Mouse (Mus musculus) lung, adult 2 months (tissue): ENCODE data around the gene 1600012H06Rik. TPM values are rescaled to one million over a fixed set of nuclear protein-coding genes. Genes with fewer than 3 reads are reported as not detected.
"Not testable (repeated sequence)": the region's sequence is repeated elsewhere in the genome, so short reads cannot be mapped to it uniquely, and the experiment has no call there.

Source experiments
- DNase-seq: peaks from one replicate; pipeline ENCODE4 v3.0.0; 2022
- H3K4me1 ChIP-seq: fragments of 200-500 bp; 2 replicates; pipeline ENCODE4 v1.6.1; 2011; ENCODE audit warnings: low read length; ENCODE audit not compliant: control insufficient read depth, insufficient read depth
- H3K4me3 ChIP-seq: fragments of 200-500 bp; replicated peaks from 2 replicates; pipeline ENCODE3; 2011; ENCODE audit warnings: low read depth, mild to moderate bottlenecking, control low read depth, low read length; ENCODE audit errors: extremely low read depth
- CTCF ChIP-seq: fragments of 200-500 bp; IDR thresholded peaks from 2 replicates; pipeline ENCODE4 v1.5.1; 2011; ENCODE audit warnings: mild to moderate bottlenecking, low read length, control low read depth; ENCODE audit not compliant: insufficient read depth
- POLR2A ChIP-seq: fragments of 200-500 bp; IDR thresholded peaks from 2 replicates; pipeline ENCODE4 v1.6.1; 2011; ENCODE audit warnings: low read depth, mild to moderate bottlenecking, control low read depth, low read length, borderline replicate concordance; ENCODE audit errors: extremely low read depth
- WGBS: fragments of 180-500 bp; shearing (Covaris S2); methylation state at CpG from one replicate; pipeline ENCODE4 v1.1.7; 2018; 5-methylcytosine and 5-hydroxymethylcytosine counted together
- polyA plus RNA-seq: library from polyadenylated mRNA; depleted of rRNA; stranded (reverse); fragments of >200 nt; gene quantifications from 2 replicates; pipeline ENCODE4 v1.2.3, GENCODE M21; 2012; rRNA removed

1600012H06Rik gene
- polyA plus RNA-seq = 16.8 and 22.2 TPM in 2 replicates

- WGBS = under 1% methylated on average over 54 of the region's 54 CpGs
Measured at GRCm38 (mm10) chr17:14943009-14943728, at the start of gene 1600012H06Rik, which contains the start of gene Wdr27. TSS of gene 1600012H06Rik (plus strand) at chr17:14943184. TSS of gene Wdr27 (minus strand) at chr17:14943158.

GRCm38 (mm10) chr17:14895058-14895457 lies 47.9 kb upstream of the 1600012H06Rik start:
- DNase-seq, H3K4me1 ChIP-seq, H3K4me3 ChIP-seq: not testable (repeated sequence)

More at GRCm38 (mm10) chr17:14943009-14943728, at the start of gene 1600012H06Rik, which contains the start of gene Wdr27:
- Histone ChIP-seq H3K4me1 (peaks cover 5% of the 10 kb centered on the region), H3K4me3 (peak within 1 kb of the TSS; percentile 83)
- TF ChIP-seq POLR2A (peak; percentile 73; the same call in 1 of the 2 replicates), CTCF (no peak)
- peak; percentile 99 for DNase-seq

GRCm38 (mm10) chr17:14898972-14899371 lies 44.0 kb upstream of the 1600012H06Rik start:
- DNase-seq = no peak
- H3K4me3 ChIP-seq = no peak overlapping the region
- TF ChIP-seq CTCF = no peak
- TF ChIP-seq POLR2A = no peak
- H3K4me1 ChIP-seq = no peaks in the 10 kb centered on the region
- WGBS = 84% methylated on average over 1 of the region's 1 CpGs

GRCm38 (mm10) chr17:14903212-14903611 lies 39.8 kb upstream of the 1600012H06Rik start:
- WGBS = 87% methylated on average over 3 of the region's 3 CpGs
- TF ChIP-seq POLR2A (no peak), CTCF (no peak)
- no peak for DNase-seq
- Histone ChIP-seq H3K4me3 (no peak overlapping the region), H3K4me1 (no peaks in the 10 kb centered on the region)

GRCm38 (mm10) chr17:14904206-14904605 lies 38.8 kb upstream of the 1600012H06Rik start:
- 92% methylated on average over 6 of the region's 6 CpGs for WGBS
- no peaks in the 10 kb centered on the region for H3K4me1 ChIP-seq
- no peak overlapping the region for H3K4me3 ChIP-seq
- no peak for DNase-seq
- no peak for TF ChIP-seq POLR2A
- no peak for TF ChIP-seq CTCF

GRCm38 (mm10) chr17:14904637-14905265 lies 38.2 kb upstream of the 1600012H06Rik start:
- TF ChIP-seq CTCF = peak; percentile 36; the same call in 1 of the 2 replicates
- no peak for TF ChIP-seq POLR2A
- peak; percentile 55 for DNase-seq
- Histone ChIP-seq H3K4me1 (no peaks in the 10 kb centered on the region), H3K4me3 (no peak overlapping the region)
- 49% methylated on average over 7 of the region's 7 CpGs for WGBS

- TF ChIP-seq POLR2A = no peak
- TF ChIP-seq CTCF = no peak
- Histone ChIP-seq H3K4me1 (no peaks in the 10 kb centered on the region), H3K4me3 (no peak overlapping the region)
- no peak for DNase-seq
- WGBS = 48% methylated on average over 1 of the region's 1 CpGs
Measured at GRCm38 (mm10) chr17:14906611-14907010, 36.4 kb upstream of the 1600012H06Rik start.

GRCm38 (mm10) chr17:14907136-14907535 lies 35.8 kb upstream of the 1600012H06Rik start:
- TF ChIP-seq CTCF = no peak
- DNase-seq = no peak
- H3K4me1 ChIP-seq = no peaks in the 10 kb centered on the region
- no peak overlapping the region for H3K4me3 ChIP-seq
- WGBS = 58% methylated on average over 12 of the region's 12 CpGs

GRCm38 (mm10) chr17:14909331-14909730 lies 33.7 kb upstream of the 1600012H06Rik start:
- TF ChIP-seq POLR2A (no peak), CTCF (no peak)
- WGBS = 86% methylated on average over 5 of the region's 5 CpGs
- Histone ChIP-seq H3K4me3 (no peak overlapping the region), H3K4me1 (no peaks in the 10 kb centered on the region)
- no peak for DNase-seq

- DNase-seq = no peak
- Histone ChIP-seq H3K4me3 (no peak overlapping the region), H3K4me1 (no peaks in the 10 kb centered on the region)
- TF ChIP-seq CTCF (no peak), POLR2A (no peak)
- WGBS = 96% methylated on average over 5 of the region's 5 CpGs
Measured at GRCm38 (mm10) chr17:14910771-14911170, 32.2 kb upstream of the 1600012H06Rik start.
